Mouse (Mus musculus): ENCODE data around the gene Nudt4.

DNA sequence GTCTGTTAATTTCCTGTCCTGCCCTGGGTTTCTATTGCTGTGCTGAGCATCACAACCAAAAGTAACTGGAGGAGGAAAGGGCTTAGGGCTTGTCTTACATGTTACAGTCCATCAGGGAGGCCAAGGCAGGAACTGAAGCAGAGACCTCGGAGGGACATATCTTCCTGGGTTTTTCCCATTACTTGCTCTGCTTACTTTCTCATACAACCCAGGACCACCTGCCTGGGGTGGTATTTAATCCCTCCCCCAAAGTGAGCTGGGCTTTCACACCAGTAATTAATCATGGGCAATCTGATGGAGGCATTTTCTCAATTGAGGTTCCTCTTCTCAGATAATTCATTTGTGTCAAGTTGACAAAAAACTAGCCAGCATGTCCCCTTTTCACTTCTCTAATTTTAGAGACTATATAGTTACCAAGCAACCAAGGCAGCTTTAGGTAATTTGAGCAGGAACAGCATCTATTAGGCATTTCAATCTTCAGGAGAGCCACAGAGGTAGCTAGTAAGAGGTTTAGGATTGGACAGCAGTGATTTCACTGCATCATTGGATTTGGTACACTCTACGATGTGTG is 33.3 kb downstream of the Nudt4 start:
- TF ChIP-seq CTCF (IDR thresholded peaks at IDR 0.05; ENCODE audit: borderline replicate concordance, control insufficient read depth, extremely low read depth, insufficient read depth, low read length, poor library complexity) (no peak), POLR2A (IDR thresholded peaks at IDR 0.05; ENCODE audit: control insufficient read depth, extremely low read depth, insufficient read depth, low read length, poor library complexity) (no peak)

Measured in thymus, adult 2 months (tissue).